Mouse (Mus musculus) CH12.LX (cell line): ENCODE data around the gene Stk25.

Source experiments
- BHLHE40 ChIP-seq: IDR thresholded peaks from 2 replicates; pipeline ENCODE4 v1.6.1; 2011; ENCODE audit warnings: mild to moderate bottlenecking, low read depth, low read length, improper control_type of control experiment
- CTCF ChIP-seq, 2 experiments: IDR thresholded peaks in 1 of 2; conservative IDR thresholded peaks in 1 of 2; 2 replicates each; pipeline ENCODE4 v1.5.1; 2011 to 2012; ENCODE audit warnings: low read depth in 2 of 2, low read length in 2 of 2, improper control_type of control experiment in 1 of 2, inconsistent platforms in 1 of 2, mild to moderate bottlenecking in 1 of 2, moderate library complexity in 1 of 2
- E2F4 ChIP-seq: IDR thresholded peaks from 2 replicates; pipeline ENCODE4 v1.6.1; 2011; ENCODE audit warnings: low read depth, low read length, improper control_type of control experiment; ENCODE audit not compliant: insufficient replicate concordance
- EP300 ChIP-seq: IDR thresholded peaks from 2 replicates; pipeline ENCODE4 v1.6.1; 2011; ENCODE audit warnings: low read length, improper control_type of control experiment
- JUN ChIP-seq: IDR thresholded peaks from 2 replicates; pipeline ENCODE4 v1.6.1; 2011; ENCODE audit warnings: low read depth, mild to moderate bottlenecking, low read length, improper control_type of control experiment, moderate library complexity; ENCODE audit not compliant: insufficient read depth
- MAFK ChIP-seq: IDR thresholded peaks from 2 replicates; pipeline ENCODE4 v1.6.1; 2011; ENCODE audit warnings: low read length, improper control_type of control experiment; ENCODE audit not compliant: insufficient replicate concordance
- MAX ChIP-seq: IDR thresholded peaks from 2 replicates; pipeline ENCODE4 v1.6.1; 2011; ENCODE audit warnings: low read length, improper control_type of control experiment
- PAX5 ChIP-seq: IDR thresholded peaks from 2 replicates; pipeline ENCODE4 v1.6.1; 2012; ENCODE audit warnings: low read length, inconsistent platforms, mixed read lengths
- POLR2A ChIP-seq: IDR thresholded peaks from 2 replicates; pipeline ENCODE4 v1.6.1; 2011; ENCODE audit warnings: low read depth, mild to moderate bottlenecking, improper control_type of control experiment, low read length
- POLR2AphosphoS2 ChIP-seq: IDR thresholded peaks from 2 replicates; pipeline ENCODE4 v1.6.1; 2011; ENCODE audit warnings: low read depth, low read length, improper control_type of control experiment
- SIN3A ChIP-seq: IDR thresholded peaks from 2 replicates; pipeline ENCODE4 v1.6.1; 2012; ENCODE audit warnings: low read length, improper control_type of control experiment, inconsistent platforms
- SMC3 ChIP-seq: IDR thresholded peaks from 2 replicates; pipeline ENCODE4 v1.6.1; 2011; ENCODE audit warnings: low read depth, low read length, improper control_type of control experiment
- TCF12 ChIP-seq: IDR thresholded peaks from 2 replicates; pipeline ENCODE4 v1.6.1; 2014; ENCODE audit warnings: low read depth, mild to moderate bottlenecking, inconsistent platforms, low read length, improper control_type of control experiment
- ZNF384 ChIP-seq: IDR thresholded peaks from 2 replicates; pipeline ENCODE4 v1.6.1; 2012; ENCODE audit warnings: low read depth, low read length, improper control_type of control experiment, inconsistent platforms

DNA sequence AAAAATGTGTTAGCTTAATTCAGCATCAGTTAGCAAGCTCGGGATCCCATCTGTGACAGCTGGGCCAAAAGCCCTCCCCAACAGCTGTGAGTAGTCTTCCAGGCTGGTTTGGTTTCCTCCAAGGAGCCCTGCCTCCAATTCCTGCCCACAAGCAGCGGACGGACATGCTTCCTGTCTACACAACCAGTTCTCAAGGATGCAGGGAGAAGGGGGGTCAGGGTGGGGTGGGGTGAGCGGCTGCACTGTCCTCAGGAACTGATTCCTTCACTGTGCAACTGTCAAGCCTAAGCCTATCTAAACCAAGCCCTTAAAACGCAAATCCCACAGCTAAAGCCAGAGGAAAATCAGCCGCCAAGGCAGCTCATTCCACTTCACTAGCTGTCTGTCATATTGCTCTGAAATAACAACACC, 24.0 kb downstream of the Stk25 start:
- TF ChIP-seq MAX = no peak
- TF ChIP-seq E2F4 = no peak
- no peak for TF ChIP-seq SMC3
- TF ChIP-seq CTCF (conservative IDR thresholded peaks at IDR 0.05 in 1 of 2, IDR thresholded peaks at IDR 0.05 in 1 of 2; ENCODE audit: low read depth in 2 of 2, low read length in 2 of 2) = no peak
- no peak for TF ChIP-seq POLR2AphosphoS2
- no peak for TF ChIP-seq POLR2A
- no peak for TF ChIP-seq ZNF384
- no peak for TF ChIP-seq SIN3A
- no peak for TF ChIP-seq MAFK
- TF ChIP-seq JUN = no peak
- TF ChIP-seq TCF12 = no peak
- TF ChIP-seq PAX5 = no peak
- TF ChIP-seq BHLHE40 = no peak
- no peak for TF ChIP-seq EP300
